Mouse (Mus musculus): ENCODE measurements around the gene Coro1c.

- TF ChIP-seq CTCF (IDR thresholded peaks at IDR 0.05; ENCODE audit: borderline replicate concordance, extremely low read depth, insufficient read depth, insufficient read length) = no peak
- TF ChIP-seq POLR2A (IDR thresholded peaks at IDR 0.05; ENCODE audit: borderline replicate concordance, extremely low read depth, insufficient read depth, insufficient read length, poor library complexity, severe bottlenecking) = no peak
Observed at GRCm38 (mm10) chr5:113850680-113851230, 57.8 kb downstream of the Coro1c start.
